In the genomic region with DNA sequence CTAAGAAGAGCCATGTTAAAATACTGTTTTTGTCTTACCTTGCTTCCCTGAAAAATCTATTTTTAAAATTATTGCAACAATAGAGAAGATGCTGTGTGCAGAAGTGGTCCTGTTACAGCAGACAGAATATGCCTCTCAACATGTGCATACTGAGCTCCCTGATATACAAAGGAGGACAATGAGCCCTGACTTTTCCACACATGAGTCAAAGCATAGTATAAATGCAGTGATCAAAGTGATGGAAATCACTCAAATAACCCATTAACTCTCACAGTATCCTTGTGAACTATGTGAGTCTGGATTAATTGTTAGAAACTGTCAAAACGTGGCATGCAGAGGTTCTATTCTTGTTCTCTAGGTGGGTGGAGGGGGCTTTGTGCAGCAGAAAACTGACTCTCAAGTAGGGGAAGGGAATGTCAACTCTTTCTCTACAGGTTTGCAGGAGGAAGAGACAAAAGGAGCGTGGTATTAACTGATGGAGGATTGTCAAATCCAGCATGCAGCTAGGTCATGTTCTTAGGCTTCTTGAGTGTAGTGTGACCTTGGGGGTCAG, we compare ENCODE assay signal across 22 mouse cellular contexts.
"Had no signal": no experiment of that assay in that cellular context is flagged by ENCODE, and none has a peak within 500 bp of the region (broad histone marks: within the 10 kb centered on the region; RNA-seq: fewer than 3 reads in every experiment).

No protein-coding gene starts in this region.

- H3K9me3 ChIP-seq: kidney, embryonic 15.5 days; limb, embryonic 10.5 days; limb, embryonic 13.5 days; liver, embryonic 12.5 days; liver, embryonic 15.5 days; midbrain, embryonic 12.5 days; midbrain, embryonic 15.5 days; neural tube, embryonic 12.5 days; neural tube, embryonic 15.5 days had no signal

- H3K4me1 ChIP-seq: kidney, embryonic 15.5 days; limb, embryonic 10.5 days; liver, embryonic 12.5 days; liver, embryonic 15.5 days; midbrain, embryonic 12.5 days; midbrain, embryonic 15.5 days; neural tube, embryonic 12.5 days; neural tube, embryonic 15.5 days had no signal

- H3K9ac ChIP-seq: kidney, embryonic 15.5 days; limb, embryonic 13.5 days; liver, embryonic 12.5 days; liver, embryonic 15.5 days; midbrain, embryonic 12.5 days; midbrain, embryonic 15.5 days; neural tube, embryonic 12.5 days; neural tube, embryonic 15.5 days had no signal

- H3K27ac ChIP-seq: kidney, embryonic 15.5 days; limb, embryonic 10.5 days; limb, embryonic 13.5 days; liver, embryonic 12.5 days; liver, embryonic 15.5 days; macrophage; midbrain, embryonic 12.5 days; midbrain, embryonic 15.5 days; neural tube, embryonic 12.5 days; neural tube, embryonic 15.5 days had no signal

- H3K36me3 ChIP-seq: kidney, embryonic 15.5 days; limb, embryonic 10.5 days; limb, embryonic 13.5 days; liver, embryonic 12.5 days; liver, embryonic 15.5 days; midbrain, embryonic 12.5 days; midbrain, embryonic 15.5 days; neural tube, embryonic 12.5 days; neural tube, embryonic 15.5 days had no signal

- H3K4me2 ChIP-seq: kidney, embryonic 15.5 days; limb, embryonic 13.5 days; liver, embryonic 12.5 days; liver, embryonic 15.5 days; midbrain, embryonic 12.5 days; midbrain, embryonic 15.5 days; neural tube, embryonic 12.5 days; neural tube, embryonic 15.5 days had no signal

- H3K27me3 ChIP-seq: kidney, embryonic 15.5 days; limb, embryonic 13.5 days; liver, embryonic 12.5 days; liver, embryonic 15.5 days; midbrain, embryonic 12.5 days; midbrain, embryonic 15.5 days; neural tube, embryonic 12.5 days; neural tube, embryonic 15.5 days had no signal

- H3K4me3 ChIP-seq: kidney, embryonic 15.5 days; limb, embryonic 10.5 days; limb, embryonic 13.5 days; liver, embryonic 12.5 days; liver, embryonic 15.5 days; midbrain, embryonic 12.5 days; midbrain, embryonic 15.5 days; neural tube, embryonic 12.5 days; neural tube, embryonic 15.5 days had no signal

- ATAC-seq: liver, embryonic 12.5 days; midbrain, embryonic 15.5 days had no signal

- DNase-seq: kidney, adult 8-10 months; kidney, postnatal 10 days; kidney, postnatal 36 days; layer of hippocampus, postnatal 36 days; liver; lung, adult 2 months; lung, postnatal 14 days; right cerebral cortex, adult 18-20 months; right cerebral cortex, postnatal 25 days; thymus, adult 2 months; thymus, postnatal 14 days; thymus, postnatal 4 days had no signal
